Mouse (Mus musculus) ES-Bruce4 (cell line): ENCODE data around the gene Tcp10c.
"Not testable (repeated sequence)": the region's sequence is repeated elsewhere in the genome, so short reads cannot be mapped to it uniquely, and the experiment has no call there.

Experiments
- CTCF ChIP-seq: IDR thresholded peaks from one replicate; pipeline ENCODE4 v1.8.1; 2011; ENCODE audit warnings: low read depth, low read length
- EP300 ChIP-seq: IDR thresholded peaks from 2 replicates; pipeline ENCODE4 v1.6.1; 2011; ENCODE audit warnings: low read depth, low read length; ENCODE audit not compliant: insufficient read depth
- POLR2A ChIP-seq: IDR thresholded peaks from one replicate; pipeline ENCODE4 v1.8.1; 2011; ENCODE audit warnings: low read length; ENCODE audit not compliant: insufficient read depth

DNA sequence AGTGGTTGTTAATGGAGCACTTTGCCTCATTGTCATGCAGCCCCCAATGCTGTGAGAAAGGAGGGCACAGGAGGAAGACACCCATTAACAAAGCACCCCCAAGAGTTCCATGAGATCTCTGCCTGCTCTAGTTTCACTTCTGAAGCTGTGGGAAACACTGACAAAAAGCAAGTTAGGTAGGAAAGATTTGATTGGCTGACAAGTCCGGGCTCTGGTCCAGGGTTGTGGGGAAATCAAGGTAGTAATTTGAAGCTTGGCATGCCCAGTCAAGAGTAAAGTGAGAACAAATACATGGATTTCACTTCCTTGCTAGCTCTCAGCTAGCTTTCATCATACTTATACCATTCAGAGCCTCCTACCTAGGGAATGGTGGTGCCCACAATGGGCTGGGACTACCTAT, 14.3 kb upstream of the Tcp10c start:
- TF ChIP-seq CTCF, POLR2A, EP300: not testable (repeated sequence)
